Mouse (Mus musculus) hindbrain, embryonic 14.5 days (tissue): Measurements from ENCODE around the gene Cd151. TPM values are rescaled to one million over a fixed set of nuclear protein-coding genes. Genes with fewer than 3 reads are reported as not detected.
A peak's percentile ranks its signal among the peaks of the same experiment; 100 is the strongest.

Source experiments
- ATAC-seq: fragments of 200-750 bp; cut with Nextera tagmentation; 2 replicates; pipeline ENCODE4 v1.8.0; 2017; ENCODE audit warnings: moderate number of reproducible peaks, mild to moderate bottlenecking, moderate TSS enrichment, moderate library complexity; ENCODE audit not compliant: low FRiP score
- DNase-seq: peaks from one replicate; pipeline ENCODE4 v3.0.0-alpha.2; 2015; ENCODE audit warnings: low spot score
- H3K27ac ChIP-seq: fragments of 300-500 bp; sonication (generic); 2 replicates; pipeline ENCODE4 v1.5.1; 2014; ENCODE audit warnings: mild to moderate bottlenecking, moderate library complexity
- H3K27me3 ChIP-seq: fragments of 300-500 bp; sonication (generic); 2 replicates; pipeline ENCODE4 v1.6.1; 2014; ENCODE audit warnings: mild to moderate bottlenecking, low read length, mixed read lengths; ENCODE audit not compliant: control insufficient read depth, insufficient read depth
- H3K36me3 ChIP-seq: fragments of 300-500 bp; sonication (generic); replicated peaks from 2 replicates; pipeline ENCODE4 v1.6.1; 2014; ENCODE audit not compliant: control insufficient read depth, insufficient read depth
- H3K4me1 ChIP-seq: fragments of 300-500 bp; sonication (generic); replicated peaks from 2 replicates; pipeline ENCODE4 v1.6.1; 2014; ENCODE audit warnings: antibody characterized with exemption, low read length, mixed read lengths; ENCODE audit not compliant: control insufficient read depth, insufficient read depth
- H3K4me2 ChIP-seq: fragments of 300-500 bp; sonication (generic); replicated peaks from 2 replicates; pipeline ENCODE4 v1.6.1; 2014; ENCODE audit warnings: mild to moderate bottlenecking, moderate library complexity
- H3K4me3 ChIP-seq: fragments of 300-500 bp; sonication (generic); replicated peaks from 2 replicates; pipeline ENCODE4 v1.5.1; 2014; ENCODE audit warnings: mild to moderate bottlenecking, low read length
- H3K9ac ChIP-seq: fragments of 300-500 bp; sonication (generic); 2 replicates; pipeline ENCODE4 v1.6.1; 2014
- H3K9me3 ChIP-seq: fragments of 300-500 bp; sonication (generic); 2 replicates; pipeline ENCODE4 v1.6.1; 2016; ENCODE audit warnings: low read length; ENCODE audit not compliant: control insufficient read depth
- WGBS: fragments of 180-500 bp; shearing (Covaris S2); extraction: QIAGEN DNeasy Blood & Tissue Kit; methylation state at CpG from one replicate; pipeline ENCODE4 v1.1.7; 2014; 5-methylcytosine and 5-hydroxymethylcytosine counted together
- polyA plus RNA-seq: library from polyadenylated mRNA; unstranded; fragments of >200 nt; fragmentation: Nextera tagmentation; extraction: Ambion mirVana; gene quantifications from 2 replicates; pipeline ENCODE4 v1.2.1, GENCODE M21; 2014

Cd151 gene
- polyA plus RNA-seq, 1 experiment from 2014 or later, result 50.4 TPM

DNA sequence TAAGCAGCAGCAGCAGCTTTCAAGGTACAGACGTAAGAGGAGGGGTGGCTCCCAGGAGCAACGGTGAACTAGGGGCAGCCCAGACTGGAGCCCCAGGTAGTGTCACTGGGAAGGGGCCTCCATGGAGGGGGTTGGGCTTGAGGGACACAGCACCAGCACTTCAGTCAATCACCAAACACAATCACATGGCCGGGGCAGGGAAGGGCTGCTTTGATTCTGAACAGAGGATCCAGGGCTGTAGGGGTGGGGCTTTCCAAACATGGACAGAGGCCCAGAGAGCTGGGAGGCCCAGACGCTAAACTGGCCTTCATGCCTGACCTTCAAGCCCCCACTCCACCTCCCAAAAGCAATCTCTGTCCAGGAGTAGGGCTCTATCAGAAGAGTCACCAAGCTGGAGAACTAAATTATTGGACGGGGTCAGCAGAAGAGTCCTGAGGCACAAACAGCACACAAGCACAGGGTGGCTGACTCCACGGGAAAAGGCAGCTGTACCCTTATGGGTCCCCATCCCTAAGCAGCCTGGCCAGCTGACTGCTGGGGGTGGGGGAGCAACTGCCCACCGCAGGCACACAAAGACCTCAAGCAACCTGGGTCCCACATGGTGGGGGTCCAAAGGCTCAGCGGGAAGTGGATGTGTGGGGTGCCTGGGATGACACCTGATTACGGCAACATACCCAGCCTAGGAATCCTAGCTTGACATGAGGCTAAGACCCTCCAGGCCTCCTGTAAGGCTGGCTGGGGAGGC is 37.2 kb upstream of the Cd151 start:
- Histone ChIP-seq H3K9ac (no peak overlapping the region), H3K27me3 (no peaks in the 10 kb centered on the region), H3K4me1 (peaks cover 23% of the 10 kb centered on the region), H3K4me3 (peak overlapping the region; percentile 58), H3K36me3 (peaks cover 52% of the 10 kb centered on the region), H3K9me3 (no peaks in the 10 kb centered on the region), H3K4me2 (peak overlapping the region; percentile 92), H3K27ac (peak overlapping the region; percentile 80; the same call in 1 of the 2 replicates)
- 65% methylated on average over 9 of the region's 9 CpGs for WGBS
- no peak for DNase-seq
- ATAC-seq, result no peak

DNA sequence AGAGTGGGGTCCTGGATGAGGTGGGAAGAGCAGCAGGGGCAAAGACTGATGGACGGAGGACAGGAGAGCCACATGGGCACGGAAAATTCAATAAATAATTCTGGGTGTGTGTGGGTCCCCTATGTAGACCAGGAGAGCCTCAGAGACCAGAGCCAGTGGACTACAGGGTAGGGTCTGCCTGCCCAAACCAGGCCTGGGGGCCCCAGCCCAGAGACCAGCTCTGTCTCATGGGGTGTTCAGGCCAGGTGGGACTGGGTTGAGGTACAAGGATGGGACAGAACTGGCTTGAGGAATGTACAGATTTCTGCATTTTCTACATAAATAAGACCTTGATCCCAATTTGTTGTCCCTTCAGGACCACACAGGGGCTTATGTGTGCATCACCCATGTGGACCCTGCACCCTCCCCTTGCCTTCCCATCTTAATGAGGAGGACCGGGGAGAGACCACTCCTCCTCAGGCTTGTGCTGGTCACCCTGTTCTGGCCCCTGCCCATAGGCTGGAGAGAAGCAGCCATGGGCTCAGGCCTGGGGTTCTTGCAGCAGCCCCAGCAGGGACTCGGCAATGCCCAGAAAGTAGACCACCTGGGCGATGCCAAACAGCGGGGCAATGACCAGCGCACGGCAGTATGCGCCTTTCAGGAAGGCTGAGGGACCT is 36.5 kb upstream of the Cd151 start:
- no peak overlapping the region for H3K9ac ChIP-seq
- H3K27ac ChIP-seq, result no peak overlapping the region
- peaks cover 28% of the 10 kb centered on the region for H3K4me1 ChIP-seq
- H3K27me3 ChIP-seq, result no peaks in the 10 kb centered on the region
- no peaks in the 10 kb centered on the region for H3K9me3 ChIP-seq
- no peak overlapping the region for H3K4me2 ChIP-seq
- ATAC-seq, result no peak
- H3K4me3 ChIP-seq, result no peak overlapping the region
- peaks cover 52% of the 10 kb centered on the region for H3K36me3 ChIP-seq
- WGBS, result 95% methylated on average over 9 of the region's 9 CpGs
- DNase-seq, result no peak

DNA sequence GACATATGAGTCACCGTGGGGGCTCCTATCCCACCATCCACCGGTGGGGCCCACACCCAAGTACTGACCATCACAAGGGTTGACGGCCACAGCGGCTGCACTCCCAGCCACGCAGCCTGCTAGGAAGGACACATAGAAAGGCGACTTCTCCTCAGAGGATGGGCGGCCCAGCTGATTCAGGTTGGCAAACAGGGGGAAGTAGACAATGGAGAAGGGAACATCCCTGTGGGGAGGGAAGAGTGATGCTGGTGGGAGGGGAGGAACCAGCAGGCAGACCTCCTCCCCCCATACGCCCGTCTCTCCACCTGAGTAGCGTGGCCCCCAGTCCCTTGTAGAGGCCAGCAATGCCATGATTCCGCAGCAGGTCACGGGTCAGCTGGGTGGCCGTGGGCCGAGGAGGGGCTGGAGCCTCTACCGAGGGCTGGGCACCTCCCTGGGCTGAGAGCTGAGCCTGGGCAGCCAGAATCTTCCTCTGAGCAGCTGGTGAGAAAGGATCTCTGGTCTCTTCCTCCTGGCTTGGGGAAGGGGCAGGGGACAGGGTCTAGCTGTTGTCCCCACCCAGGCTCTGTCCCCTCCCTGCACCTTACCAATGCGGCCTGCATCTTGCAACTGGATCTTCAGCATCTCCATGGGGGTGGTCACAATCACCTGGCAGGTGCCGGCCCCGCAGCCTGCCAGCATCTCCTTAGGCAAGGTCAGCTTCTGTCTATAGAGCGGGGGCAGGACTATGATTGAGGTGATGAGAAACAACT is 35.6 kb upstream of the Cd151 start:
- Histone ChIP-seq H3K9me3 (no peaks in the 10 kb centered on the region), H3K4me2 (no peak overlapping the region), H3K27ac (no peak overlapping the region), H3K4me1 (peaks cover 37% of the 10 kb centered on the region), H3K9ac (no peak overlapping the region), H3K27me3 (no peaks in the 10 kb centered on the region), H3K36me3 (peaks cover 47% of the 10 kb centered on the region), H3K4me3 (no peak overlapping the region)
- DNase-seq (no peak), ATAC-seq (no peak)
- WGBS, result 92% methylated on average over 19 of the region's 19 CpGs

DNA sequence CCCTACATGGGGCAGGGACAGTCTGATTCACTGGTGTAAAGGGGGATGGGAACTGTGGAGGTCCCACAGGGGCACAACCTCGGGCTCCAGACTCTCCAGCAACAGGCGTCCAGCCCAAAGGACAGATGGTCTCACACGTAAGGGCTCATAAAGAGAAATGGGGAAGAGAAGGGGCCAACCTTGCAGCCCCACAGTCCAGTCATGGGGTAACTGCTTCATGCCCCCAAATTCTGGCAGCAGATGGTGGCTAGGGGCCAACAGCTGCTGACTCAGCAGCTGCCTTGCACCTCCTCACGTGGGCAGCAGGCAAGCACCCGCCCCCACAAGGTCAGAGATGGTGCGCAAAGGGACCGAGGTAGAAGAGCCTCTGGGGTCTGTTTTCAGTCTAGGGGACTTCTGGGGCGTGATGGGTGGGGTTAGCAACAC is 35.0 kb upstream of the Cd151 start:
- Histone ChIP-seq H3K4me2 (no peak overlapping the region), H3K4me1 (peaks cover 37% of the 10 kb centered on the region), H3K9ac (no peak overlapping the region), H3K27ac (no peak overlapping the region), H3K27me3 (no peaks in the 10 kb centered on the region), H3K36me3 (peaks cover 42% of the 10 kb centered on the region), H3K4me3 (no peak overlapping the region), H3K9me3 (no peaks in the 10 kb centered on the region)
- whole genome bisulfite sequencing, result 83% methylated on average over 8 of the region's 8 CpGs
- no peak for DNase-seq
- no peak for ATAC-seq

- Histone ChIP-seq H3K4me3 (peak overlapping the region; percentile 46; the same call in 1 of the 2 replicates), H3K27ac (no peak overlapping the region), H3K4me2 (peak overlapping the region; percentile 90), H3K36me3 (peaks cover 39% of the 10 kb centered on the region), H3K27me3 (no peaks in the 10 kb centered on the region), H3K9ac (peak overlapping the region; percentile 70), H3K9me3 (no peaks in the 10 kb centered on the region), H3K4me1 (peaks cover 37% of the 10 kb centered on the region)
- DNase-seq (no peak), ATAC-seq (no peak)
- 88% methylated on average over 6 of the region's 6 CpGs for WGBS
These were observed 34.3 kb upstream of the Cd151 start for GRCm38 (mm10) chr7:141432741-141433516.

- H3K4me2 ChIP-seq, result peak overlapping the region; percentile 90
- no peak for DNase-seq
- no peak for ATAC-seq
- no peaks in the 10 kb centered on the region for H3K9me3 ChIP-seq
- 77% methylated on average over 15 of the region's 15 CpGs for WGBS
- peaks cover 29% of the 10 kb centered on the region for H3K4me1 ChIP-seq
- H3K36me3 ChIP-seq, result peaks cover 39% of the 10 kb centered on the region
- peak overlapping the region; percentile 70 for H3K9ac ChIP-seq
- H3K4me3 ChIP-seq, result peak overlapping the region; percentile 46
- H3K27me3 ChIP-seq, result no peaks in the 10 kb centered on the region
- peak overlapping the region; percentile 66; the same call in 1 of the 2 replicates for H3K27ac ChIP-seq
These were observed 33.4 kb upstream of the Cd151 start for GRCm38 (mm10) chr7:141433517-141434400.

- ATAC-seq (peak; percentile 25; the same call in 1 of the 2 replicates), DNase-seq (peak; percentile 71)
- H3K36me3 ChIP-seq, result peaks cover 39% of the 10 kb centered on the region
- H3K4me2 ChIP-seq, result peak overlapping the region; percentile 90
- H3K27ac ChIP-seq, result peak overlapping the region; percentile 66
- peak overlapping the region; percentile 70 for H3K9ac ChIP-seq
- no peaks in the 10 kb centered on the region for H3K27me3 ChIP-seq
- WGBS, result 12% methylated on average over 8 of the region's 8 CpGs
- H3K4me1 ChIP-seq, result peaks cover 25% of the 10 kb centered on the region
- no peaks in the 10 kb centered on the region for H3K9me3 ChIP-seq
- peak overlapping the region; percentile 46 for H3K4me3 ChIP-seq
These were observed 32.7 kb upstream of the Cd151 start for GRCm38 (mm10) chr7:141434464-141434863.

GRCm38 (mm10) chr7:141435129-141435855 is 31.9 kb upstream of the Cd151 start:
- Histone ChIP-seq H3K9me3 (no peaks in the 10 kb centered on the region), H3K4me1 (peaks cover 25% of the 10 kb centered on the region), H3K36me3 (peaks cover 36% of the 10 kb centered on the region), H3K4me3 (peak overlapping the region; percentile 46), H3K27me3 (no peaks in the 10 kb centered on the region), H3K27ac (peak overlapping the region; percentile 66), H3K4me2 (peak overlapping the region; percentile 90), H3K9ac (peak overlapping the region; percentile 70)
- no peak for DNase-seq
- no peak for ATAC-seq
- 4% methylated on average over 17 of the region's 17 CpGs for WGBS
